Mouse (Mus musculus): Measurements from ENCODE around the gene Ankrd12. TPM values are rescaled to one million over a fixed set of nuclear protein-coding genes. Genes with fewer than 3 reads are reported as not detected.

The Ankrd12 gene
- polyA plus RNA-seq, 1 experiment from 2014 or later: 29.0 TPM

DNA sequence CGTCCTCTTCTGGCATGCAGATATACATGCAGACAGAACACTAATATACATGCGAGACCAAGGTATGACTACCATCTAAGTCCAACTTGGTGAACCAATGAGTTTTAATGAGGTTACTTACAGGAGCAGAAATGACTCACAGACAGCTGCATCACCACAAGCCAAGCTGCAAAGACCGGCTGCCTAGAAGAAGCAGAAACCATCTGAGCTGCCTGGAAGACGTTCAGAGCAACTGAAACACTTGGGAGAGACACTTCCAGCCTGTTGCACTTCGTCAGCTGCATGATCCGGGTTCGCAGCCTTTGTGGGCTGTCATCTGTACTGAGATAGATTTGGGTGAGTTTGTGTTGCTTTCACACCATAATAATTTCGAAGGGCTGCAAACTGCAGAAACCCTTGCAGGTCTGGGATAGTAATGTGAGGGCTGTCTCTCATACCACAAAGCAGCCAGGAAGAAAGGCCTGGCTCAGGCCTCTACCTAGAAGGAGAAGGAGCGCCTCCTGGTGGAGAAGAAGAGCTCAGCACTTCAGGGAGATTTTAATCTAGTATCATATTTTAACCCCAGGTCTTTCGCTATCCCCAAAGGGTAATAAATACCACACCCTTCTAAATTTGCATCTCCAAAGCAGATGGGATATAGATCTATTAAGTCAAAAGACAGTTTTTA is 29.8 kb upstream of the Ankrd12 start:
- H3K4me3 ChIP-seq (replicated peaks): no peak overlapping the region
- H3K27me3 ChIP-seq (replicated peaks): no peaks in the 10 kb centered on the region
- H3K27ac ChIP-seq: no peak overlapping the region
- H3K9ac ChIP-seq: no peak overlapping the region
- no peak for ATAC-seq (ENCODE audit: insufficient read depth, low FRiP score, low read depth)
- no peaks in the 10 kb centered on the region for H3K36me3 ChIP-seq
- WGBS: 46% methylated on average over 10 of the region's 10 CpGs
- no peak overlapping the region for H3K4me2 ChIP-seq
- no peaks in the 10 kb centered on the region for H3K9me3 ChIP-seq
- 0 out of 2 replicates have a peak, but pooled peaks cover 5% of the 10 kb centered on the region for H3K4me1 ChIP-seq

DNA sequence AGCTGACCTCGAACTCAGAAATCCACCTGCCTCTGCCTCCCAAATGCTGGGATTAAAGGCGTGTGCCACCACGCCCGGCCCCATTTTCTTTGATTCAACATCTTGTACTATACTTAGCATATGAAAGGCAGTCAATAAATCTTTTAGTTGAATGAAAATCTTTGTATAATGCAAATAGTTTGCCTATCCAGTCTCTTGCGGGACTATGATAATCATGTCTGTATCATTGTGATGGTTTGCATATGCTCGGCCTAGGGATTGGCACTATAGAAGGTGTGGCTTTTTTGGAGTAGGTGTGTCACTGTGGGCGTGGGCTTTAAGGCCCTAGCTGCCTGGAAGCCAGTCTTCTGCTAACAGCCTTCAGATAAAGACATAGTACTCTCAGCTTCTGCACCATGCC is 27.2 kb upstream of the Ankrd12 start:
- H3K4me3 ChIP-seq (replicated peaks): no peak overlapping the region
- H3K27me3 ChIP-seq (replicated peaks): no peaks in the 10 kb centered on the region
- ATAC-seq (ENCODE audit: insufficient read depth, low FRiP score, low read depth): no peak
- H3K36me3 ChIP-seq: no peaks in the 10 kb centered on the region
- 81% methylated on average over 7 of the region's 7 CpGs for WGBS
- no peak overlapping the region for H3K9ac ChIP-seq
- no peaks in the 10 kb centered on the region for H3K9me3 ChIP-seq
- no peak overlapping the region for H3K27ac ChIP-seq
- H3K4me1 ChIP-seq: peaks cover 4% of the 10 kb centered on the region; the same call in 1 of the 2 replicates
- no peak overlapping the region for H3K4me2 ChIP-seq

DNA sequence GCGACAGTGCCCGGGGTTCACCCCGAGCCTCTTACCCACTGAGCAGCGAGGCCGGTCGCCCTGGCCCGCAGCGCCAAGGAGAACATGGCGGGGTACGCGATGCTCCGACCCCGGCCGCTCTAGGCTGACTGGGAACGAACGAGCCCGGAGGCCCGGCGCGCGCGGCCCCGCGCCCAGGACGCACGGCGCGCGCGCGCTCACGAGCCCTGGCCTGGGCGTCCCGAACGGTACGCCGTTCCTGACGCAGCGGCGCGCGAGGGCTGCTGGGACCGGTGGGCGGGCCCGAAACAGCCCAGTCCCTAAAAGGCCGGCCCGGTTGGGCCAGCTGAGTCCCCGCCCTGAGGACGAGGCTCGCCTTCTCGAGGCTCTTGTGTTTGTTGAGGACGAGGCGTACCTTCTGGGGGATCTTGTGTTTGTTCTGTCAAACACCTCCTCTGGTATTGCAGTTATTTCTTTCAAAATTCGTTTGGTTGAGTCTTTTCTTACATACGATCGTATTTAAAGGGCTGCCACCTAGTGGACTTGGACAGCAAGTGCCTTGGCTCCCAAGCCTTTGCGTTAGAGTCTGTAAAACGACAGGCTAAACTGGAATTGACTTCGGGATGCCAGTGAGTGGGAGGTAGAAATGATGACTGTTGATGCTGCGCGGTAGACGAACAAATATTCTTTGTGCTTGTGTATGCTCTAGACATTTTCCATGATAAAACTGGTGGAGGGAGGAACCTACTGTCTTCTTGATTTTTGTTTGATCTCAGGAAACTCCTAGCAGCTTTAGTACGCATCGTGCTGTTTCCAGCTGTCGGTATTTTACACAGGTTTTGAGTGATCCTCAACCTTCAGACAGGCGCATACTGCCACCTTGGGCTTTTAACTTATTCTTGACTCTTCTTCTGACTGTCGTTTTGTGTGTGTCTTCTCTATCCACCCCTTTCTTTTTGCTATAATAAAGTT is 24.8 kb upstream of the Ankrd12 start, which contains the start of gene Ndufv2:
TSS of gene Ndufv2 (minus strand) at position 180 of the 951 bp plus-strand sequence.
- Histone ChIP-seq H3K9ac (peak within 1 kb of the TSS; percentile 100), H3K36me3 (no peaks in the 10 kb centered on the region), H3K27me3 (replicated peaks) (no peaks in the 10 kb centered on the region), H3K9me3 (no peaks in the 10 kb centered on the region), H3K4me1 (peaks cover 4% of the 10 kb centered on the region; the same call in 1 of the 2 replicates), H3K4me2 (peak within 1 kb of the TSS; percentile 81), H3K4me3 (replicated peaks) (peak within 1 kb of the TSS; percentile 90), H3K27ac (peak within 1 kb of the TSS; percentile 97)
- WGBS: under 1% methylated on average over 67 of the region's 67 CpGs
- peak; percentile 99 for ATAC-seq (ENCODE audit: insufficient read depth, low FRiP score, low read depth)

- peak; percentile 51; the same call in 1 of the 2 replicates for ATAC-seq (ENCODE audit: insufficient read depth, low FRiP score, low read depth)
- Histone ChIP-seq H3K4me3 (replicated peaks) (peak overlapping the region; percentile 90), H3K27me3 (replicated peaks) (no peaks in the 10 kb centered on the region), H3K27ac (peak overlapping the region; percentile 97), H3K9me3 (no peaks in the 10 kb centered on the region), H3K36me3 (no peaks in the 10 kb centered on the region), H3K4me1 (peaks cover 4% of the 10 kb centered on the region; the same call in 1 of the 2 replicates), H3K9ac (peak overlapping the region; percentile 100), H3K4me2 (peak overlapping the region; percentile 81)
- under 1% methylated on average over 41 of the region's 41 CpGs for WGBS
Observed at GRCm38 (mm10) chr17:66100566-66101379, 23.9 kb upstream of the Ankrd12 start.

GRCm38 (mm10) chr17:66092664-66093063 is 15.8 kb upstream of the Ankrd12 start:
- ATAC-seq (ENCODE audit: insufficient read depth, low FRiP score, low read depth): no peak
- peaks cover 10% of the 10 kb centered on the region; the same call in 1 of the 2 replicates for H3K36me3 ChIP-seq
- H3K9me3 ChIP-seq: no peaks in the 10 kb centered on the region
- no peaks in the 10 kb centered on the region for H3K4me1 ChIP-seq
- H3K9ac ChIP-seq: no peak overlapping the region
- no peaks in the 10 kb centered on the region for H3K27me3 ChIP-seq (replicated peaks)
- no peak overlapping the region for H3K4me2 ChIP-seq
- H3K27ac ChIP-seq: no peak overlapping the region
- no peak overlapping the region for H3K4me3 ChIP-seq (replicated peaks)
- WGBS: 57% methylated on average over 3 of the region's 3 CpGs

- Histone ChIP-seq H3K36me3 (peaks cover 14% of the 10 kb centered on the region; the same call in 1 of the 2 replicates), H3K27me3 (replicated peaks) (no peaks in the 10 kb centered on the region), H3K4me1 (no peaks in the 10 kb centered on the region), H3K4me3 (replicated peaks) (no peak overlapping the region), H3K27ac (no peak overlapping the region), H3K9me3 (no peaks in the 10 kb centered on the region), H3K9ac (no peak overlapping the region), H3K4me2 (no peak overlapping the region)
- no peak for ATAC-seq (ENCODE audit: insufficient read depth, low FRiP score, low read depth)
- 88% methylated on average over 2 of the region's 2 CpGs for WGBS
Observed at GRCm38 (mm10) chr17:66092065-66092464, 15.2 kb upstream of the Ankrd12 start.

DNA sequence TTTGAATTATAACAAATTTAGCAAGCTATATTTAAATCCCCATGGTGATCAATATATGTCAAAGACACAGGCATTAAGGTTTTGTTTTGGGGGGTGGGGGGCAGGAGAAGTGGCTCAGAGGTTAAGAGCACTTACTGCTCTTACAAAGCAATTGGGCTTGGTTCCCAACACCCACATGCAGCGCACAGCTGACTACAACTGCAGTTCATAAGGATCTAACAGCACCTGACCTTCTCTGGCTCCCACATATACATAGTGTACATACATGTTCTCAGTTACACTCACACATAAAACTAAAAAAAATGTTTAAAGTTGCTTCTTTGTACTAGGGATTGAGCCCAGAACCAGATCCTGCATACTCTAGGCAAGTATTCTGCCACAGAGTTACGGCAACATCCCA is 14.5 kb upstream of the Ankrd12 start:
- H3K4me2 ChIP-seq: no peak overlapping the region
- no peak for ATAC-seq (ENCODE audit: insufficient read depth, low FRiP score, low read depth)
- H3K9ac ChIP-seq: no peak overlapping the region
- H3K36me3 ChIP-seq: peaks cover 15% of the 10 kb centered on the region; the same call in 1 of the 2 replicates
- no peaks in the 10 kb centered on the region for H3K4me1 ChIP-seq
- WGBS: 81% methylated on average over 2 of the region's 2 CpGs
- no peaks in the 10 kb centered on the region for H3K27me3 ChIP-seq (replicated peaks)
- no peak overlapping the region for H3K4me3 ChIP-seq (replicated peaks)
- no peaks in the 10 kb centered on the region for H3K9me3 ChIP-seq
- no peak overlapping the region for H3K27ac ChIP-seq

DNA sequence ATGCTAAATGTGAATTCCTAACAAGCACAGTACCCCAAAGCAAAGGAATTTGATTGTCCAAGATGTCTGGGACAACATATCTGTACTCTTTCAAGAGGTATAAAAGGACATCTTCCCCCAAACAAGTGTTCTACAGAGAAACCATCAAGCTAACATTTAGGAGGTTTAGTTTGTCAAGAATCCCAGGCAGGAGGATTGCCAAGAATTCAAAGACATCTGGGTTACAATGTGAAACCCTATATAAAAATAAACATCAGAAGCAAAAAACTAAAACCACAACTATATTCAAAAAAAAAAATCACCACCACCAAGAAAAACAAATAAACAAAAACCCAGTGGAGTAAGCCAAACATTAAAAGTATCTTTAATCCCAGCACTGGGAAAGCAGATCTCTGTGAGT is 13.4 kb upstream of the Ankrd12 start:
- H3K27ac ChIP-seq: no peak overlapping the region
- no peaks in the 10 kb centered on the region for H3K9me3 ChIP-seq
- H3K27me3 ChIP-seq (replicated peaks): no peaks in the 10 kb centered on the region
- no peaks in the 10 kb centered on the region for H3K4me1 ChIP-seq
- H3K36me3 ChIP-seq: peaks cover 17% of the 10 kb centered on the region; the same call in 1 of the 2 replicates
- no peak overlapping the region for H3K4me3 ChIP-seq (replicated peaks)
- ATAC-seq (ENCODE audit: insufficient read depth, low FRiP score, low read depth): no peak
- no peak overlapping the region for H3K9ac ChIP-seq
- H3K4me2 ChIP-seq: no peak overlapping the region

GRCm38 (mm10) chr17:66085038-66085437 is 8.1 kb upstream of the Ankrd12 start:
- H3K27ac ChIP-seq: no peak overlapping the region
- no peaks in the 10 kb centered on the region for H3K27me3 ChIP-seq (replicated peaks)
- no peaks in the 10 kb centered on the region for H3K9me3 ChIP-seq
- H3K4me3 ChIP-seq (replicated peaks): no peak overlapping the region
- peaks cover 22% of the 10 kb centered on the region for H3K36me3 ChIP-seq
- no peak overlapping the region for H3K9ac ChIP-seq
- no peaks in the 10 kb centered on the region for H3K4me1 ChIP-seq
- ATAC-seq (ENCODE audit: insufficient read depth, low FRiP score, low read depth): no peak
- WGBS: 79% methylated on average over 1 of the region's 1 CpGs
- no peak overlapping the region for H3K4me2 ChIP-seq

DNA sequence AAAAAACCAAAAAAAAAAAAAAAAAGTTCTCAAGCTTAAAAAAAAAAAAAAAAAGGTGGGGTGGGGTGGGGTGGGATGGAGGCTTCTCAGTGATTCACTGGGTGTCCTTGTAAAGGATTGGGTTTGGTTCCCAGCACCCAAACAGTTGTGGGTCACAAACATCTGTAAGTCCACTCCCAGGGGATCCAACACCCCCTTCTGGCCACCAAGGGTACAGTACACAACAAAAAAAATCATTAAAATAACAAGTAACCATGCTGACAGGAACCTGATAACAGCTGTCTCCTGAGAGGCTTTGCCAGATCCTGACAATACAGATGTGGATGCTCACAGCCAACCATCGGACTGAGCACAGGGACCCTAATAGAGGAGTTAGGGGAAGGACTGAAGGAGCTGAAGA is 7.6 kb upstream of the Ankrd12 start:
- no peak for ATAC-seq (ENCODE audit: insufficient read depth, low FRiP score, low read depth)
- 68% methylated on average over 1 of the region's 1 CpGs for WGBS
- H3K27ac ChIP-seq: no peak overlapping the region
- H3K36me3 ChIP-seq: peaks cover 22% of the 10 kb centered on the region
- H3K4me1 ChIP-seq: no peaks in the 10 kb centered on the region
- no peak overlapping the region for H3K4me2 ChIP-seq
- H3K9me3 ChIP-seq: no peaks in the 10 kb centered on the region
- no peaks in the 10 kb centered on the region for H3K27me3 ChIP-seq (replicated peaks)
- no peak overlapping the region for H3K4me3 ChIP-seq (replicated peaks)
- no peak overlapping the region for H3K9ac ChIP-seq

- ATAC-seq (ENCODE audit: insufficient read depth, low FRiP score, low read depth): peak; percentile 63
- under 1% methylated on average over 23 of the region's 23 CpGs for WGBS
- Histone ChIP-seq H3K9ac (peak overlapping the region; percentile 52), H3K4me2 (peak overlapping the region; percentile 80), H3K9me3 (no peaks in the 10 kb centered on the region), H3K27ac (peak overlapping the region; percentile 91), H3K27me3 (replicated peaks) (no peaks in the 10 kb centered on the region), H3K36me3 (0 out of 2 replicates have a peak, but pooled peaks cover 4% of the 10 kb centered on the region), H3K4me3 (replicated peaks) (peak overlapping the region; percentile 99), H3K4me1 (no peaks in the 10 kb centered on the region)
Observed at GRCm38 (mm10) chr17:66077437-66077850, 555 bp upstream of the Ankrd12 start.
